Mouse (Mus musculus) heart, adult 2 months (tissue): Measurements from ENCODE around the gene Phf21b. TPM values are rescaled to one million over a fixed set of nuclear protein-coding genes. Genes with fewer than 3 reads are reported as not detected.

Experiments
- DNase-seq, 2 experiments: peaks; one replicate each; pipeline ENCODE4 v3.0.0; 2021
- H3K27ac ChIP-seq: fragments of 200-600 bp; 2 replicates; pipeline ENCODE4 v1.8.1; 2022
- H3K27me3 ChIP-seq: fragments of 200-500 bp; 2 replicates; pipeline ENCODE4 v1.6.1; 2012; ENCODE audit warnings: mild to moderate bottlenecking, low read length, inconsistent platforms, mixed read lengths; ENCODE audit not compliant: control insufficient read depth, insufficient read depth
- H3K36me3 ChIP-seq: fragments of 200-500 bp; 2 replicates; pipeline ENCODE4 v1.6.1; 2012; ENCODE audit warnings: low read length, inconsistent platforms; ENCODE audit not compliant: control insufficient read depth, insufficient read depth
- H3K4me1 ChIP-seq: fragments of 200-500 bp; 2 replicates; pipeline ENCODE4 v1.6.1; 2011; ENCODE audit warnings: low read length; ENCODE audit not compliant: control insufficient read depth, insufficient read depth
- H3K4me3 ChIP-seq: fragments of 200-600 bp; 2 replicates; pipeline ENCODE4 v1.8.1; 2022
- H3K79me2 ChIP-seq: fragments of 200-500 bp; replicated peaks from 2 replicates; pipeline ENCODE4 v1.6.1; 2012; ENCODE audit warnings: mild to moderate bottlenecking, inconsistent platforms, low read length, moderate library complexity, mixed read lengths; ENCODE audit not compliant: control insufficient read depth, insufficient read depth
- H3K9ac ChIP-seq: fragments of 200-500 bp; 2 replicates; pipeline ENCODE4 v1.6.1; 2012; ENCODE audit warnings: low read depth, mild to moderate bottlenecking, control low read depth, inconsistent platforms, low read length, mixed read lengths
- CTCF ChIP-seq: fragments of 200-600 bp; IDR thresholded peaks from 2 replicates; pipeline ENCODE4 v1.8.1; 2022; ENCODE audit warnings: antibody characterized with exemption, mild to moderate bottlenecking, moderate library complexity
- EP300 ChIP-seq: fragments of 200-500 bp; IDR thresholded peaks from 2 replicates; pipeline ENCODE4 v1.6.1; 2011; ENCODE audit warnings: low read depth, low read length, control low read depth; ENCODE audit not compliant: insufficient read depth
- POLR2A ChIP-seq: fragments of 200-500 bp; IDR thresholded peaks from 2 replicates; pipeline ENCODE4 v1.6.1; 2011; ENCODE audit warnings: mild to moderate bottlenecking, low read depth, low read length, control low read depth; ENCODE audit not compliant: insufficient read depth
- WGBS: fragments of 180-500 bp; shearing (Covaris S2); methylation state at CpG from one replicate; pipeline ENCODE4 v1.1.7; 2018; 5-methylcytosine and 5-hydroxymethylcytosine counted together
- intact Hi-C: fragments of 180-260 bp; cut with DNase I; formaldehyde crosslinking; loops from one replicate; pipeline ENCODE4 v1.15.1; 2025
- polyA plus RNA-seq: library from polyadenylated mRNA; depleted of rRNA; stranded (reverse); fragments of >200 nt; gene quantifications from 2 replicates; pipeline ENCODE4 v1.2.3, GENCODE M21; 2012
- total RNA-seq, 2 experiments: library from RNA; stranded (reverse); gene quantifications; 2 replicates each; pipeline ENCODE4 v1.2.3; 2021

The Phf21b gene
- total and polyA plus RNA-seq, 3 experiments = 1.1 to 3.3 (median 1.1) TPM

DNA sequence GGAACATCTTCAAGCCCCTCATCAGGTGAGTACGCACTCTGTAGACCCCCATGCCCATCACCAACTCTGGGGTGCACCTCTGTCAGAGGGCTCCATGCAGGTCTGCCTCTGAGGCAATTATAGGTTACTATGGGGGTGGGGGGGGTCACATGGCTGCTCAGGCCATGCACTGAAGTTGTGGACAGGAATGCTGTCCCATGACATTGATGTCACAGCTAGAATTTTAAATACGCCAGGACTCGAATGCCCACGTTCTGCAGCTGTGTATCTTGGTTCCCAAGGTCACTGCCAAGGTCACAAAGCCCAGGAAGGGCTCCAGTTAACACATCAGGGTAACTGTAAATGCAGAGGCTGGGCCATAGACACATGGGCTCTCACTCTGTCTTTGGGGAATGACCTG is 110.0 kb downstream of the Phf21b start:
- intact Hi-C loops = no loop called here
- H3K27me3 ChIP-seq = no peaks in the 10 kb centered on the region
- no peak for DNase-seq
- no peaks in the 10 kb centered on the region for H3K36me3 ChIP-seq
- H3K4me1 ChIP-seq = no peaks in the 10 kb centered on the region
- no peak overlapping the region for H3K27ac ChIP-seq
- no peak overlapping the region for H3K4me3 ChIP-seq
- H3K9ac ChIP-seq = no peak overlapping the region
- WGBS = 80% methylated on average over 4 of the region's 4 CpGs
- TF ChIP-seq CTCF (no peak), EP300 (no peak), POLR2A (no peak)
- H3K79me2 ChIP-seq = no peaks in the 10 kb centered on the region

GRCm38 (mm10) chr15:84744308-84744707 is 111.5 kb downstream of the Phf21b start:
- Histone ChIP-seq H3K27ac (no peak overlapping the region), H3K4me3 (no peak overlapping the region), H3K79me2 (no peaks in the 10 kb centered on the region), H3K9ac (no peak overlapping the region), H3K4me1 (no peaks in the 10 kb centered on the region), H3K36me3 (no peaks in the 10 kb centered on the region), H3K27me3 (no peaks in the 10 kb centered on the region)
- 34% methylated on average over 2 of the region's 2 CpGs for WGBS
- TF ChIP-seq POLR2A (no peak), EP300 (no peak), CTCF (no peak)
- intact Hi-C loops = no loop called here
- no peak for DNase-seq

DNA sequence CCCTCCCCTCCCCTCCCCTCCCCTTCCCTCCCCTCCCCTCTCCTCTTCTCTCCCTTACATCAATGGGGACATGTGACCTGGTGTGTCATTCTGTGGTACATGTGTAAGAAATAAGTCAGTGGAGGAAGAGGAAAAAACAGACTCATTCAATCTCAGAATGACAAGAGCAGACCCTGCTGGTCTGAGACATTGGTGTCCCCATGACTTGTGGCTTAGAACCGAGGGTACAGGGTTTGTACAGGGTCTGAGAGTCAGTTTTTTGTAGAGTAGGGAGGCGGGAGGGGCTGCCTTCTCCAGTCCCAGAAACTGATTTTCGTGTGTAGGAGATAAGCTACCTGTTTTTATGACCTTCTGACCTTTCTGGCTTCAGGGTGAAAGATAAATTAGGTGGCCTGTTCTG is 112.5 kb downstream of the Phf21b start:
- H3K79me2 ChIP-seq = no peaks in the 10 kb centered on the region
- TF ChIP-seq EP300 (no peak), POLR2A (no peak), CTCF (no peak)
- no peak overlapping the region for H3K9ac ChIP-seq
- H3K27ac ChIP-seq = no peak overlapping the region
- H3K4me1 ChIP-seq = no peaks in the 10 kb centered on the region
- 43% methylated on average over 3 of the region's 3 CpGs for WGBS
- intact Hi-C loops = no loop called here
- no peak overlapping the region for H3K4me3 ChIP-seq
- H3K36me3 ChIP-seq = no peaks in the 10 kb centered on the region
- H3K27me3 ChIP-seq = no peaks in the 10 kb centered on the region
- no peak for DNase-seq

DNA sequence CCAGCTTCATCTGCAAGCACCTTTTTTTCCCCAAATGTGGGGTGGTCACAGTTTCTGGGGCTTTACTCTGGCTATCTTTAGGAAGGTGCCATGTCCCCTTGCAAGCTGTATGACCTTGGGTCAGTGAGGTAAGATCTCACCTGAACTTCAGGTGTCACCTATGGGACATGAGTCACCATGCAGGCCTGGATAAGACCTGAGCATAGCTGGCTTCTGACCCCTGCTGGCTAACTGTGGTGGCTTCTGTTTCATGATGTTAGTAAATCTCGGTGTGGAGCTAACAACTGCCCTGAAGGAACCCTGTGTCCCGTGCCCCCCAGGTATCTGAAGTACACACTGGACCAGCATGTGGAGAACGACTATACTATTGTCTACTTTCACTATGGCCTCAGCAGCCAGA is 114.3 kb downstream of the Phf21b start:
- TF ChIP-seq EP300 (no peak), CTCF (peak; percentile 41)
- intact Hi-C loops = no loop called here

DNA sequence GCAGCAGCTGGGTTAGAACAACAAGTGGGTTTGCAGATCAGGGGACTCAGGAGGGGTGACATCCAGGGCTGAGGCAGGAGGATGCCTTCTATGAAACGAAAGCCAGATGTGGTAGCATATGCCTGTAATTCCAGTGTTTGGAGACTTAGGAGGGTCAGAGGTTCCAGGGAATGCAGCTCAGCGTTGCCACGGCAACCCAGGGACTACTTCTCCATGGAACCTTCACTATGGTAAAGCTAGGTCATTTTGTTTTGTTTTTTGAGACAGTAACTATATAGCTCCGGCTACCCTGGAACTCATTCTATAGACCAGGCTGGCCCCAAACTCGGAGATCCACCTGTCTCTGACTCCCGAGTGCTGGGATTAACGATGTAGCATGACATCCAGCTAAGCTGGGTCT is 117.6 kb downstream of the Phf21b start:
- 89% methylated on average over 7 of the region's 7 CpGs for WGBS
- Histone ChIP-seq H3K36me3 (no peaks in the 10 kb centered on the region), H3K4me1 (no peaks in the 10 kb centered on the region), H3K9ac (no peak overlapping the region), H3K79me2 (no peaks in the 10 kb centered on the region), H3K27ac (no peak overlapping the region), H3K4me3 (no peak overlapping the region), H3K27me3 (no peaks in the 10 kb centered on the region)
- intact Hi-C loops = no loop called here
- DNase-seq = no peak
- no peak for TF ChIP-seq EP300
- no peak for TF ChIP-seq POLR2A
- no peak for TF ChIP-seq CTCF

More for the DNA sequence above, 114.3 kb downstream of the Phf21b start:
- H3K27ac ChIP-seq = no peak overlapping the region
- no peaks in the 10 kb centered on the region for H3K27me3 ChIP-seq
- no peaks in the 10 kb centered on the region for H3K79me2 ChIP-seq
- no peaks in the 10 kb centered on the region for H3K4me1 ChIP-seq
- no peak overlapping the region for H3K4me3 ChIP-seq
- no peaks in the 10 kb centered on the region for H3K36me3 ChIP-seq
- WGBS = 87% methylated on average over 3 of the region's 3 CpGs
- H3K9ac ChIP-seq = no peak overlapping the region
- no peak for DNase-seq

DNA sequence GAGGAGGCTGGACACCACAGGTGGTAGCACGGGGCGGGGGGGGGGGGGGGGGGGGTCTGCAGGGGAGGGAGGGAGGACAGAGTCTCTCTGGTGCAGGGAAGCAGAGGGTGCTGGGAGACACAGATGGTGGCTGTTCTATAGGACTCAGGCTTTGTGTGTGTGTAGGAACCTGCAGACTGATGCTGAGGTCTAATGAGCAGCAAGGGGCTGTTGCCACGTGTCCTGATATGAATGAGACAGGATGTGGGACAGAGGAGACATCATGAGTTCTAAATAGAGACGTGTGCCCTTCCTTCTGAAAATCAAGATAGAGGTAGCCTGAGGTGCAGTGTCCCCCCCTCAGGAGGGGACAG is 118.9 kb downstream of the Phf21b start:
- TF ChIP-seq EP300 = no peak
- no peak for TF ChIP-seq POLR2A
- TF ChIP-seq CTCF = no peak
- Histone ChIP-seq H3K4me1 (no peaks in the 10 kb centered on the region; the same call in 1 of the 2 replicates), H3K27ac (no peak overlapping the region), H3K9ac (no peak overlapping the region), H3K36me3 (no peaks in the 10 kb centered on the region), H3K27me3 (no peaks in the 10 kb centered on the region), H3K4me3 (no peak overlapping the region), H3K79me2 (no peaks in the 10 kb centered on the region)
- WGBS = 29% methylated on average over 3 of the region's 4 CpGs
- intact Hi-C loops = no loop called here
- DNase-seq = no peak
